Mouse (Mus musculus): ENCODE data around the gene Hes6. TPM values are rescaled to one million over a fixed set of nuclear protein-coding genes. Genes with fewer than 3 reads are reported as not detected.

Hes6 gene
- polyA plus RNA-seq, 1 experiment: 40.5 TPM

DNA sequence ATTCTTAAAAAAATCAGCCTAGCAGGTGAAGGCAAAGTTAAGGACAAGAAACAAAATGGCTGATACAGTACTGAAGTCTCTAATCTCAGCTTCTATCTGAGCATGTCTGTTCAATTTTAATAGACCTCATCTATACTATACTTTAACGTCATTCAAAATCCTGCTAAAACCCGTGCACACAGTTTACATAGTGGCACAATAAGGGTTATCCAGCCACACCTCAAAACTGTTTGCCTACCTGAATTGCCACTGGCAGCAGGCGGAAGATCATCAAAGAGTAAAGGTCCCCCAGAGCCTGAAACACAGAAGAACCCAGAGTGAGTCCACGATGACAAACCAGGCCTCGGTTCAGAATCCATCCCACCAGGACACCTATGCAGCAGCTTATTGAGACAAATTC lies 23.5 kb downstream of the Hes6 start:
- Histone ChIP-seq H3K4me3 (replicated peaks; ENCODE audit: extremely low read depth, low read depth, low read length) (no peak overlapping the region), H3K4me1 (ENCODE audit: control insufficient read depth, insufficient read depth, low read length) (peaks cover 2% of the 10 kb centered on the region)
- WGBS: 75% methylated on average over 5 of the region's 5 CpGs
- no peak for TF ChIP-seq POLR2A (IDR thresholded peaks at IDR 0.05; ENCODE audit: borderline replicate concordance, extremely low read depth, low read depth, low read length)
- no peak for TF ChIP-seq CTCF (IDR thresholded peaks at IDR 0.05; ENCODE audit: insufficient read depth, low read length)
- DNase-seq: no peak

DNA sequence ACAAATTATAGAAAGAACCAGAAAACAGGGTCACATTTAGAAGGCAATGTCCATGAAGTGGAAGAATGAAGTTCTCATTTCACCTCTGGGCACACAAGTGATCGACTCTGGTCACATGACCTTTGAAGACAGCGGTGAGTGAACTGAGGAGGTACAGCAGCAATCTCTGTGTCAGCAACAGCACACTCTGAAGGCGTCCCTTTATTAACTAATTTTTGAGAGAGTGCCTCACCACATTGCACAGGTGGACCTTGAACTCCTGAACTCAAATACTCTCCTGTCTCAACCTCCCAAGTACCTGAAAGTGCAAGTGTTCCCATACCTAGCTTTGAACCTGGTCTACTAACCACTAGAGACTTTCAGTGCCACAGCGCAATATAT lies 32.8 kb downstream of the Hes6 start:
- no peaks in the 10 kb centered on the region for H3K4me1 ChIP-seq (ENCODE audit: control insufficient read depth, insufficient read depth, low read length)
- TF ChIP-seq POLR2A (IDR thresholded peaks at IDR 0.05; ENCODE audit: borderline replicate concordance, extremely low read depth, low read depth, low read length): no peak
- TF ChIP-seq CTCF (IDR thresholded peaks at IDR 0.05; ENCODE audit: insufficient read depth, low read length): no peak
- no peak overlapping the region for H3K4me3 ChIP-seq (replicated peaks; ENCODE audit: extremely low read depth, low read depth, low read length)
- DNase-seq: no peak
- WGBS: 93% methylated on average over 4 of the region's 4 CpGs

DNA sequence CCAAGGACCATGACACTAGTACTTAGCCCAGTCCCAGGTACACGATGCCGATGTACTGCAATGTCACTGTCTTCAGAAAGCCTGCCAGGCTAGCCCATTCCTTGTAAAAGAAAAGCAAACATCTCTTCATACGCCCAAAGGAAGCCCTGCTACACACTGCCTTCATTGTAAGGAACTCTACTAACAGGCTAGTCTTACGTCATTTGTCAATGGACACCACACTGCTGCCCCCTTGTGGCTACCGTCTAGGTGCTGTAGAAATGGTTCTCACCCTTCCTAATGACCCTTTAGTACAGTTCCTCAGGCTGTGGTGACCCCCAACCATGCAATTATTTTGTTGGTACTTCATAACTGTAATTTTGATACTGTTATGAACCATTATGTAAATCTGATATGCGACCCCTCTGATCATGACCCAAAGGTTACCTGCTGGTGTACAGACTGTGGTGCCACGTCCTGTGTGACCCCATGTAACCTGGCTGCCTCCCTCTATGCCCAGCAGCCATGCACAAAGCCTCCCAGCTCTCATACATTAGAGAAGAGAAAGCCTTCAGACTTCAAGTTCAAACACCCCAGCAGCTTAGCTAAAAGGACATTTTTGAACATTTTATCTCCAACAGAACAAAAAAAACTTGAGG lies 33.3 kb downstream of the Hes6 start:
- 49% methylated on average over 7 of the region's 7 CpGs for WGBS
- Histone ChIP-seq H3K4me1 (ENCODE audit: control insufficient read depth, insufficient read depth, low read length) (no peaks in the 10 kb centered on the region), H3K4me3 (replicated peaks; ENCODE audit: extremely low read depth, low read depth, low read length) (no peak overlapping the region)
- peak; percentile 71 for DNase-seq
- TF ChIP-seq CTCF (IDR thresholded peaks at IDR 0.05; ENCODE audit: insufficient read depth, low read length) (peak; percentile 68), POLR2A (IDR thresholded peaks at IDR 0.05; ENCODE audit: borderline replicate concordance, extremely low read depth, low read depth, low read length) (no peak)

DNA sequence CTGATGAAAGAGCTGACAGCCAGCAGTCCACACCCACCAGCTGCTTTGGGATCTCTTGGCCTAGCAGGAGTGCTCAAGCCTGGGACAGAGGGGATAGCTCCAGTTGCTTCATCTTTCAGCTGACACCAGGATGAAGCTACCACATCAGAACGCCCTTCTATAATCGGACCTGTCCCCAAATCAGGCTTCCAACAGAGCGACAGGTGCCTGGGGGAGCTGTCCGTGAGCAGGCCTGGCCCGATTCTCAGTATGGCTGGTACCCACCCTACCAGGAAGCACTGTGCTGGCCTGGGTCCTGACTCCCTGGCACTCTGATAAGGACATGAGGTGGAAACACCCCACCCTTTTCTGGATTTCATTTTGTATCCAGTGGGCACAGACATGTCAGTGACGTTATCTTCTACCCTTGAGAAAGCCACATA lies 40.4 kb downstream of the Hes6 start:
- WGBS: 83% methylated on average over 6 of the region's 6 CpGs
- Histone ChIP-seq H3K4me1 (ENCODE audit: control insufficient read depth, insufficient read depth, low read length) (no peaks in the 10 kb centered on the region), H3K4me3 (replicated peaks; ENCODE audit: extremely low read depth, low read depth, low read length) (no peak overlapping the region)
- no peak for DNase-seq
- TF ChIP-seq POLR2A (IDR thresholded peaks at IDR 0.05; ENCODE audit: borderline replicate concordance, extremely low read depth, low read depth, low read length): no peak
- TF ChIP-seq CTCF (IDR thresholded peaks at IDR 0.05; ENCODE audit: insufficient read depth, low read length): no peak

DNA sequence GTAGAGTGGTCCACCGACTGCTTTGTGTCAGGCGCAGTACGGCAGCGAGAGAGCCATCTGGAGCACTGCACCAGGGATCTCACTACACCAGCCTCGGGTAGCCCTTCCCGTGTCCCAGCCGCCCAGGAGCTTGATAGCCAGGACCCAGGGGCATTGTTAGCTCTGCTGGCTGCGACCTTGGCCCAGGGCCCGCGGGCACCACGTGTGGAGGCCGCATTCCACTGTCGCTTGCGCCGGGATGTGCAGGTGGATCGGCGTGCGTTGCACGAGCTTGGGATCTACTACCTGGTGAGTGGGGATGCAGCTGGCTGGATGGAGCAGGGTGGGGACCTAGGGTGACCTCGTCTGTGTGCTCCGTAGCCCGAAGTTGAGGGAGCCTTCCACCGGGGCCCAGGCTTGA lies 43.8 kb downstream of the Hes6 start:
- Histone ChIP-seq H3K4me1 (ENCODE audit: control insufficient read depth, insufficient read depth, low read length) (peaks cover 8% of the 10 kb centered on the region; the same call in 1 of the 2 replicates), H3K4me3 (replicated peaks; ENCODE audit: extremely low read depth, low read depth, low read length) (no peak overlapping the region)
- no peak for DNase-seq
- TF ChIP-seq POLR2A (IDR thresholded peaks at IDR 0.05; ENCODE audit: borderline replicate concordance, extremely low read depth, low read depth, low read length) (no peak), CTCF (IDR thresholded peaks at IDR 0.05; ENCODE audit: insufficient read depth, low read length) (no peak)
- WGBS: 82% methylated on average over 23 of the region's 23 CpGs

DNA sequence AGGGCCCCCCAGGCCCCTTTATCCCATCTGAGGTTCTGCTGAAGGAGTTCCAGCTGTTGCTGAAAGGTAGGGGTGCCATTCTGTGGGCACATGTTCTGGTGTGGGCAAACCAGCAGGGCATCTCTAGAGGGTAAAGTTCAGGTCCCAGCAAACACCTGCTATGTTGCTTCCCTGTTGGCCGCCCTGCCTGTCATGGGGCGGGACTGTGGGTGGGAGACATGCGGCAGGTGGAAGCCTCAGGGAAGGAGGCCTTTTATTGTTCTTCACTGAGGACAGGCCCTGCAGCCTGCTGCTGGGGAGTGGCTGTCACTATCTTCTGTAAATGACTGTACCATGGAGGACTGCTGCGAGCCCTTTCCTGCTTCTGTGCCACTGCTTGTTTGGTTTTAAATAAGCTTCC lies 44.4 kb downstream of the Hes6 start:
- no peak overlapping the region for H3K4me3 ChIP-seq (replicated peaks; ENCODE audit: extremely low read depth, low read depth, low read length)
- TF ChIP-seq POLR2A (IDR thresholded peaks at IDR 0.05; ENCODE audit: borderline replicate concordance, extremely low read depth, low read depth, low read length): no peak
- no peak for TF ChIP-seq CTCF (IDR thresholded peaks at IDR 0.05; ENCODE audit: insufficient read depth, low read length)
- peaks cover 8% of the 10 kb centered on the region; the same call in 1 of the 2 replicates for H3K4me1 ChIP-seq (ENCODE audit: control insufficient read depth, insufficient read depth, low read length)
- DNase-seq: no peak
- WGBS: 62% methylated on average over 4 of the region's 4 CpGs

DNA sequence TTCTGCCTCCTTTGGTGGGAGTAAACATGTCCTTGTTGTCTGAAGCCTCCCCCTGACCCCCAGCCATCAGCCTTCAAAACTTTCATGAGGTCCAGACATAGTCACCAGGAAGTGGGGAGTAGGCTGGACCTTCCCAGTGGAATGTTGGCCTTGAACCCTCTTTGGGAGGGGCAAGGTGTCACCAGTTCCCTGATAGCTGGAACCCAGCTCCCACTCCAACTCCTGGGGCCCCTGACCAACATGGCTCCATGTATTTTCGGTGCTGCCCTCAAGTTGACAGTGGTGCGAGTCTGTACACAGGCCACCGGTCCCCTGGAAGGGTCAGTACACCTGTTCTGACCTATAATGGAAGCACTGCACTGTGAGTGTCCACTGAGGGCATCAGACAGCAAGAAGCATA lies 46.5 kb downstream of the Hes6 start:
- 95% methylated on average over 3 of the region's 3 CpGs for WGBS
- Histone ChIP-seq H3K4me1 (ENCODE audit: control insufficient read depth, insufficient read depth, low read length) (peaks cover 8% of the 10 kb centered on the region; the same call in 1 of the 2 replicates), H3K4me3 (replicated peaks; ENCODE audit: extremely low read depth, low read depth, low read length) (no peak overlapping the region)
- DNase-seq: no peak
- TF ChIP-seq POLR2A (IDR thresholded peaks at IDR 0.05; ENCODE audit: borderline replicate concordance, extremely low read depth, low read depth, low read length) (no peak), CTCF (IDR thresholded peaks at IDR 0.05; ENCODE audit: insufficient read depth, low read length) (no peak)

DNA sequence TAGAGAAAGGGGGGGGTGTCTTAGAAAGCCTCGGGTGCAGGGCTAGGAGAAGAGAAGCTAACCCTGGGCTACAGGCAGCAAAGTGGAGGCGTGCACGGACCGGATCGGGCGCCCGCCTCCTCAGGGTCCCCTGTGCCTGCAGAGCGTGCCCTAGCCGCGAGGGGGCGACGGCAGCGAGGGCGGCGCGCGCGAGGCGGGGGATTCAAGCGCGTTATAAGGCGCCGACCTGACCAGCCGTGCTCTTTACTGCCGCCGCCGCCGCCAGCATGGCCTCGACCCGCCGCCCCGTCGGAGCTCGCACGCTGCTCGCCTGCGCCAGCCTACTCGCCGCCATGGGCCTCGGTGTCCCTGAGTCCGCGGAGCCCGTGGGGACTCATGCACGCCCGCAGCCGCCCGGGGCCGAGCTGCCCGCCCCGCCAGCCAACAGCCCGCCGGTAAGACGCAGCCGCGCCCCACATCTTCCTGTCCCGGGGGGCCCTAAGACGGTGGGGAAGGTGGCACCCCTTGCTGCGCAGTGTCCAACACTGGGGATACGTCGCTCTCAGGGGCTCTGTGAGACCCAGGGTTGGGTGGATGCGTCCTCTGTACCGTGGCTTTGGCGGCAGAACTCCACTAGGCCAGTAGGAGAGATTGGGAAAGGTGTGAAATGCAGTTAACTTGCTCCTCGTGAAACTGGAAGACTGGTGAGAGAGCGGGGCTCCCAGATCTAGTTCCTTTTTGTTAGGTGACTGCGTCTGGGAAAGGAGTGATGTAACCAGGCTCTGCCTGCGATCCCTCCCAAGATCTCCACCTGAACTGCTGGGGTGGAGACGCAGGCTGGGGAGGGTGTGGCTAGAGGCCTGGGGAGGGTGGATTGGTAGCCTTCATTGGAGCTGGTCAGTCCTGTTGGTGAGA lies 47.4 kb downstream of the Hes6 start, which contains the start of gene Erfe:
Erfe (plus strand) TSS at position 216 of the 894 bp plus-strand sequence.
- TF ChIP-seq POLR2A (IDR thresholded peaks at IDR 0.05; ENCODE audit: borderline replicate concordance, extremely low read depth, low read depth, low read length) (no peak), CTCF (IDR thresholded peaks at IDR 0.05; ENCODE audit: insufficient read depth, low read length) (peak; percentile 32; the same call in 1 of the 2 replicates)
- WGBS: 2% methylated on average over 68 of the region's 68 CpGs
- peak; percentile 74 for DNase-seq
- Histone ChIP-seq H3K4me3 (replicated peaks; ENCODE audit: extremely low read depth, low read depth, low read length) (peak within 1 kb of the TSS; percentile 31), H3K4me1 (ENCODE audit: control insufficient read depth, insufficient read depth, low read length) (peaks cover 8% of the 10 kb centered on the region; the same call in 1 of the 2 replicates)

DNA sequence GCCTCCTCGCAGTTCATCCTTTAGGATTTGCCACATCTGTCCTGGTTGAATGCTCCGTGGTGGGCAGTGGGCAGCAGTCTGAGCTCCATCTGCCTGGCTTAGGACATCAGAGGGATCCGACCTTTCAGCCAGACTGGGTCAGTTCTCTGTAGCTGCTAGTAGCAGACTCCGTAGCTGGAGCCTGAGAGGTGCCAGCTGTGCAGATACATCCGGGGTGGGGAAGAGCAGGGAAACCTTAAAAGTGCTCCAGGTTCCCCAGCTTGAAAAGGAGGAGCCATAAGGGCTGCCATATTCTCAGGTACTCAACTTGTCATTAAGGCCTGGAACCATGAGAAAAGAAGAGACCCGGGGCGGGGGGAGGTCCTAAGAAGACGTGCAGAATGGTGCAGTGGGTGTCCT lies 48.0 kb downstream of the Hes6 start:
- no peak for DNase-seq
- Histone ChIP-seq H3K4me1 (ENCODE audit: control insufficient read depth, insufficient read depth, low read length) (peaks cover 8% of the 10 kb centered on the region; the same call in 1 of the 2 replicates), H3K4me3 (replicated peaks; ENCODE audit: extremely low read depth, low read depth, low read length) (no peak overlapping the region)
- TF ChIP-seq CTCF (IDR thresholded peaks at IDR 0.05; ENCODE audit: insufficient read depth, low read length) (no peak), POLR2A (IDR thresholded peaks at IDR 0.05; ENCODE audit: borderline replicate concordance, extremely low read depth, low read depth, low read length) (no peak)
- WGBS: 33% methylated on average over 8 of the region's 8 CpGs
